Mouse (Mus musculus): ENCODE measurements at regions not wholly inside any gene's neighbourhood (a gene's known extent, or its start where the extent isn't known, plus 50 kb on each side); places are given as distances from the start of the nearest gene placed in this dataset.

DNA sequence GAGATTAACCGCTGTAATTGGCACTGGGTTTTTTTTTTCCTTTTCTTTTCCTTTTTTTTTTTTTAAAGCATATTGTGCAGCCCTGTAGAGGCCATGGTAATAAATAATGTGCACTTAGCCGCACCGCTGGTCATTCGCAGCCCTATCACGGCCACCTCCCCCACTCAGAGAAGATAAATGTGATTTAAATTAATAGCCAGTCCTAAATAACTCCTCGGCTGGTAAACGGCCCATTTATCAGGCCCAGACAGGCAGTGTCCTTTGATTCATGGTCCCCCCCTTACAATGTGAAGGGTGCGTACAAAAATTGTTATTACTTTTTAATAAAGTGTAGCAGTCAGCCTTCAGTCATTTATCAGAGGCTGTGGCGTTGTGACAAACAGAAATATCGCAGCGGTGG, 266.4 kb downstream of the Irx2 start:
- no peak for TF ChIP-seq CTCF (conservative IDR thresholded peaks at IDR 0.05; ENCODE audit: insufficient read depth, insufficient read length, low read depth, low read length)
- TF ChIP-seq POLR2A (IDR thresholded peaks at IDR 0.05; ENCODE audit: low read depth, low read length), result no peak
